Mouse (Mus musculus) midbrain, embryonic 12.5 days (tissue): ENCODE measurements around the gene Olfr1471. TPM values are rescaled to one million over a fixed set of nuclear protein-coding genes. Genes with fewer than 3 reads are reported as not detected.
"Not testable (repeated sequence)": the region's sequence is repeated elsewhere in the genome, so short reads cannot be mapped to it uniquely, and the experiment has no call there.

Experiments used
- ATAC-seq: fragments of 200-750 bp; cut with Nextera tagmentation; 2 replicates; pipeline ENCODE4 v1.8.0; 2017; ENCODE audit warnings: low read depth, moderate TSS enrichment, moderate library complexity; ENCODE audit not compliant: low FRiP score
- H3K27ac ChIP-seq: fragments of 300-500 bp; sonication (generic); replicated peaks from 2 replicates; pipeline ENCODE4 v1.5.1; 2016; ENCODE audit warnings: mild to moderate bottlenecking
- H3K27me3 ChIP-seq: fragments of 300-500 bp; sonication (generic); 2 replicates; pipeline ENCODE4 v1.6.1; 2016; ENCODE audit warnings: mild to moderate bottlenecking
- H3K36me3 ChIP-seq: fragments of 300-500 bp; sonication (generic); 2 replicates; pipeline ENCODE4 v1.6.1; 2016
- H3K4me1 ChIP-seq: fragments of 300-500 bp; sonication (generic); 2 replicates; pipeline ENCODE4 v1.6.1; 2016
- H3K4me2 ChIP-seq: fragments of 300-500 bp; sonication (generic); replicated peaks from 2 replicates; pipeline ENCODE4 v1.6.1; 2016; ENCODE audit warnings: mild to moderate bottlenecking, moderate library complexity
- H3K4me3 ChIP-seq: fragments of 300-500 bp; sonication (generic); 2 replicates; pipeline ENCODE4 v1.5.1; 2016; ENCODE audit warnings: mild to moderate bottlenecking
- H3K9ac ChIP-seq: fragments of 300-500 bp; sonication (generic); replicated peaks from 2 replicates; pipeline ENCODE4 v1.6.1; 2016; ENCODE audit warnings: mild to moderate bottlenecking, moderate library complexity
- H3K9me3 ChIP-seq: fragments of 300-500 bp; sonication (generic); 2 replicates; pipeline ENCODE4 v1.6.1; 2016; ENCODE audit warnings: mild to moderate bottlenecking
- whole genome bisulfite sequencing: fragments of 180-500 bp; shearing (Covaris S2); methylation state at CpG from one replicate; pipeline ENCODE4 v1.1.7; 2016; 5-methylcytosine and 5-hydroxymethylcytosine counted together
- polyA plus RNA-seq: library from polyadenylated mRNA; unstranded; fragments of >200 nt; fragmentation: Nextera tagmentation; extraction: Ambion mirVana; gene quantifications from 2 replicates; pipeline ENCODE4 v1.2.1, GENCODE M21; 2016

Olfr1471 gene
- polyA plus RNA-seq, result not detected in 2 replicates

GRCm38 (mm10) chr19:13443109-13443508, at the start of gene Olfr1471:
TSS of gene Olfr1471 (plus strand) at chr19:13443409.
- not testable (repeated sequence) for H3K4me1 ChIP-seq, ATAC-seq, H3K4me2 ChIP-seq, H3K27me3 ChIP-seq, H3K4me3 ChIP-seq, H3K27ac ChIP-seq, H3K36me3 ChIP-seq, H3K9me3 ChIP-seq, H3K9ac ChIP-seq
- WGBS, result 69% methylated on average over 2 of the region's 2 CpGs

DNA sequence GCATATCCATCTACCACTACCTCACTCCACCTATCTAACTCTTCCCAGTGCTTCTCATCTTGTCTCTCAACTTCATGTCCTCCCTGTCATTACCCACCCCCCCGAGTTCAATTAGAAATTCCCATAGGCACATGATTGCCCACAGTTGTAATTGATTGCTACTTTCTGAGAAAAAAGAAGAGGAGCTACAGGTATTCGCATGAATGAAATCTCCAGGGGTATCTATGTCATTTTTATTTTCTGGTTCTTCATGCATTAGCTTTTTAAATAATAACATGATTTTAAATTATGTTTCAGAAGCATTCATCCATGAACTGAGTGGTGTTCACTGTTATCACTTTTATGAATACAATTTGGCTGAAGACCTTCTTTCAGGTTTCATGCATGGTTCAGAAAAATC, 35.7 kb upstream of the Olfr1471 start, which contains the start of gene Olfr1469:
TSS of gene Olfr1469 (plus strand) at position 301 of the 400 bp plus-strand sequence.
- Histone ChIP-seq H3K27me3 (no peaks in the 10 kb centered on the region), H3K9me3 (peaks cover 9% of the 10 kb centered on the region; the same call in 1 of the 2 replicates), H3K4me3 (no peak within 1 kb of the TSS), H3K27ac (no peak within 1 kb of the TSS), H3K4me1 (no peaks in the 10 kb centered on the region), H3K9ac (no peak within 1 kb of the TSS), H3K4me2 (no peak within 1 kb of the TSS), H3K36me3 (no peaks in the 10 kb centered on the region)
- WGBS, result 82% methylated on average over 2 of the region's 2 CpGs
- ATAC-seq, result no peak

DNA sequence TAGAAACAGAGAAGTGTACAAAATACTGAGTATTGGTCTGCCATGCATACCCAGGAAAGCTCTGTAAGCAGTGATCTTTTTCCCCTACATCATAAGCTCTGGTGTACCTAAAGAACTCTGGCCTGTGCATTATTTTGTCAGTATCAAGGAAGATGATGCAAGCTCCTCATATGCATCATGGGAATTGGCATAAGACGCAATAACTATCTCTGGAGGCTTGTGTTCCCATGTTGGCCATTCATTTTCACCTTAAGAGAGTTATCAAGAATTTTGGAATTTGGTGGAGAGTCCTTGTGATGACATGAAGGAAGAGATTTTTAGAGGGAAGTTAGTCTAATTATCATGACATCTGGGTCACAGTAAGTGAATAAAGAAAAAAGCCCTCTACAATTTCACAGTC, 12.8 kb downstream of the Olfr1471 start, which contains the start of gene Olfr1472:
TSS of gene Olfr1472 (minus strand) at position 101 of the 400 bp plus-strand sequence.
- no peaks in the 10 kb centered on the region for H3K4me1 ChIP-seq
- H3K9me3 ChIP-seq, result peaks cover 23% of the 10 kb centered on the region
- no peak within 1 kb of the TSS for H3K4me2 ChIP-seq
- no peak within 1 kb of the TSS for H3K4me3 ChIP-seq
- no peak within 1 kb of the TSS for H3K9ac ChIP-seq
- no peak within 1 kb of the TSS for H3K27ac ChIP-seq
- WGBS, result 80% methylated on average over 1 of the region's 1 CpGs
- no peaks in the 10 kb centered on the region for H3K36me3 ChIP-seq
- no peak for ATAC-seq
- H3K27me3 ChIP-seq, result no peaks in the 10 kb centered on the region

- WGBS, result 83% methylated on average over 4 of the region's 4 CpGs
- not testable (repeated sequence) for H3K4me2 ChIP-seq, H3K27ac ChIP-seq, H3K4me3 ChIP-seq, H3K9me3 ChIP-seq, H3K27me3 ChIP-seq, H3K4me1 ChIP-seq, H3K36me3 ChIP-seq, H3K9ac ChIP-seq, ATAC-seq
Measured at GRCm38 (mm10) chr19:13469265-13469664, 26.1 kb downstream of the Olfr1471 start, which contains the start of gene Olfr1474. TSS of gene Olfr1474 (plus strand) at chr19:13469565.

- Histone ChIP-seq H3K4me3 (no peak within 1 kb of the TSS), H3K9me3 (no peaks in the 10 kb centered on the region)
Measured at GRCm38 (mm10) chr19:13480096-13480495, 36.9 kb downstream of the Olfr1471 start, which contains the start of gene Olfr1475. TSS of gene Olfr1475 (minus strand) at chr19:13480196.

GRCm38 (mm10) chr19:13500246-13500645, 57.0 kb downstream of the Olfr1471 start, which contains the start of gene Olfr1477:
TSS of gene Olfr1477 (plus strand) at chr19:13500546.
- Histone ChIP-seq H3K27me3 (no peaks in the 10 kb centered on the region), H3K4me1 (no peaks in the 10 kb centered on the region), H3K9me3 (peaks cover 11% of the 10 kb centered on the region; the same call in 1 of the 2 replicates), H3K9ac (no peak within 1 kb of the TSS), H3K4me3 (no peak within 1 kb of the TSS), H3K36me3 (no peaks in the 10 kb centered on the region), H3K4me2 (no peak within 1 kb of the TSS), H3K27ac (no peak within 1 kb of the TSS)
- no peak for ATAC-seq
- WGBS, result 78% methylated on average over 3 of the region's 3 CpGs

More at GRCm38 (mm10) chr19:13480096-13480495, 36.9 kb downstream of the Olfr1471 start, which contains the start of gene Olfr1475:
- Histone ChIP-seq H3K27me3 (no peaks in the 10 kb centered on the region), H3K4me1 (no peaks in the 10 kb centered on the region), H3K36me3 (no peaks in the 10 kb centered on the region), H3K9ac (no peak within 1 kb of the TSS), H3K27ac (no peak within 1 kb of the TSS), H3K4me2 (no peak within 1 kb of the TSS)
- no peak for ATAC-seq

Other genes starting within 250 kb of the Olfr1471 start
- gene Olfr1463, start 212.1 kb upstream of the Olfr1471 start, polyA plus RNA-seq, result not detected in 2 replicates
- not detected in 2 replicates for gene Olfr1465, start 127.9 kb upstream of the Olfr1471 start, polyA plus RNA-seq
- not detected in 2 replicates for gene Olfr1466, start 104.5 kb upstream of the Olfr1471 start, polyA plus RNA-seq
- not detected in 2 replicates for gene Olfr1467, start 81.2 kb upstream of the Olfr1471 start, polyA plus RNA-seq
- not detected in 2 replicates for gene Olfr1469, start 35.6 kb upstream of the Olfr1471 start, polyA plus RNA-seq
- not detected in 2 replicates for gene Olfr1472, start 12.7 kb downstream of the Olfr1471 start, polyA plus RNA-seq
- gene Olfr1474, start 26.2 kb downstream of the Olfr1471 start, polyA plus RNA-seq, result not detected in 2 replicates
- not detected in 2 replicates for gene Olfr1475, start 36.8 kb downstream of the Olfr1471 start, polyA plus RNA-seq
- not detected in 2 replicates for gene Olfr1477, start 57.1 kb downstream of the Olfr1471 start, polyA plus RNA-seq
- gene Olfr1480, start 84.5 kb downstream of the Olfr1471 start, polyA plus RNA-seq, result not detected in 2 replicates
- gene Olfr1484, start 140.1 kb downstream of the Olfr1471 start, polyA plus RNA-seq, result not detected in 2 replicates
- not detected in 2 replicates for gene Olfr1487, start 174.0 kb downstream of the Olfr1471 start, polyA plus RNA-seq
- gene Olfr1489, start 188.2 kb downstream of the Olfr1471 start, polyA plus RNA-seq, result not detected in 2 replicates
- gene Olfr1490, start 207.7 kb downstream of the Olfr1471 start, polyA plus RNA-seq, result not detected in 2 replicates